Mouse (Mus musculus): ENCODE data around the gene Elfn2. TPM values are rescaled to one million over a fixed set of nuclear protein-coding genes. Genes with fewer than 3 reads are reported as not detected.

Gene Elfn2
- polyA plus RNA-seq, 1 experiment from 2014 or later = 6.8 TPM

GRCm38 (mm10) chr15:78712335-78713258, 6.0 kb downstream of the Elfn2 start:
- Histone ChIP-seq H3K27me3 (ENCODE audit: control insufficient read depth, insufficient read depth, low read length) (0 out of 2 replicates have a peak, but pooled peaks cover 3% of the 10 kb centered on the region), H3K9me3 (ENCODE audit: control insufficient read depth, low read length) (no peaks in the 10 kb centered on the region), H3K36me3 (ENCODE audit: control insufficient read depth, insufficient read depth, low read length) (no peaks in the 10 kb centered on the region), H3K4me1 (ENCODE audit: control insufficient read depth, insufficient read depth, low read length) (peaks cover 29% of the 10 kb centered on the region), H3K27ac (ENCODE audit: low read depth, low read length) (peak overlapping the region; percentile 34; the same call in 1 of the 2 replicates), H3K4me3 (ENCODE audit: low read depth, low read length) (peak overlapping the region; percentile 24), H3K9ac (replicated peaks; ENCODE audit: low read depth, low read length) (peak overlapping the region; percentile 53), H3K4me2 (ENCODE audit: low read depth, low read length) (peak overlapping the region; percentile 63)
- peak; percentile 32; the same call in 1 of the 2 replicates for ATAC-seq (ENCODE audit: low read depth)
- WGBS = 8% methylated on average over 39 of the region's 53 CpGs

- H3K4me3 ChIP-seq (ENCODE audit: low read depth, low read length) = no peak overlapping the region
Measured at GRCm38 (mm10) chr15:78711935-78712334, 6.6 kb downstream of the Elfn2 start.

GRCm38 (mm10) chr15:78710634-78711033, 7.9 kb downstream of the Elfn2 start:
- peak; percentile 15; the same call in 1 of the 2 replicates for ATAC-seq (ENCODE audit: low read depth)
- H3K4me1 ChIP-seq (ENCODE audit: control insufficient read depth, insufficient read depth, low read length) = peaks cover 29% of the 10 kb centered on the region
- H3K4me2 ChIP-seq (ENCODE audit: low read depth, low read length) = peak overlapping the region; percentile 14; the same call in 1 of the 2 replicates
- no peaks in the 10 kb centered on the region for H3K27me3 ChIP-seq (ENCODE audit: control insufficient read depth, insufficient read depth, low read length)
- WGBS = 36% methylated on average over 6 of the region's 6 CpGs
- H3K27ac ChIP-seq (ENCODE audit: low read depth, low read length) = no peak overlapping the region
- no peak overlapping the region for H3K4me3 ChIP-seq (ENCODE audit: low read depth, low read length)
- H3K36me3 ChIP-seq (ENCODE audit: control insufficient read depth, insufficient read depth, low read length) = no peaks in the 10 kb centered on the region
- H3K9ac ChIP-seq (replicated peaks; ENCODE audit: low read depth, low read length) = 0 out of 2 replicates have a peak overlapping the region, but pooled peaks have one; percentile 12
- no peaks in the 10 kb centered on the region for H3K9me3 ChIP-seq (ENCODE audit: control insufficient read depth, low read length)

More at GRCm38 (mm10) chr15:78711935-78712334, 6.6 kb downstream of the Elfn2 start:
- 0 out of 2 replicates have a peak, but pooled peaks cover 1% of the 10 kb centered on the region for H3K27me3 ChIP-seq (ENCODE audit: control insufficient read depth, insufficient read depth, low read length)
- no peaks in the 10 kb centered on the region for H3K9me3 ChIP-seq (ENCODE audit: control insufficient read depth, low read length)
- H3K36me3 ChIP-seq (ENCODE audit: control insufficient read depth, insufficient read depth, low read length) = no peaks in the 10 kb centered on the region
- no peak overlapping the region for H3K9ac ChIP-seq (replicated peaks; ENCODE audit: low read depth, low read length)
- H3K27ac ChIP-seq (ENCODE audit: low read depth, low read length) = no peak overlapping the region
- 72% methylated on average over 7 of the region's 7 CpGs for WGBS
- no peak; the same call in 1 of the 2 replicates for ATAC-seq (ENCODE audit: low read depth)
- peaks cover 29% of the 10 kb centered on the region for H3K4me1 ChIP-seq (ENCODE audit: control insufficient read depth, insufficient read depth, low read length)
- no peak overlapping the region for H3K4me2 ChIP-seq (ENCODE audit: low read depth, low read length)

- no peaks in the 10 kb centered on the region for H3K9me3 ChIP-seq (ENCODE audit: control insufficient read depth, low read length)
- H3K4me2 ChIP-seq (ENCODE audit: low read depth, low read length) = no peak overlapping the region
- H3K36me3 ChIP-seq (ENCODE audit: control insufficient read depth, insufficient read depth, low read length) = no peaks in the 10 kb centered on the region
- peak; percentile 57; the same call in 1 of the 2 replicates for ATAC-seq (ENCODE audit: low read depth)
- 17% methylated on average over 7 of the region's 7 CpGs for WGBS
- no peak overlapping the region for H3K27ac ChIP-seq (ENCODE audit: low read depth, low read length)
- H3K4me1 ChIP-seq (ENCODE audit: control insufficient read depth, insufficient read depth, low read length) = peaks cover 29% of the 10 kb centered on the region
- H3K9ac ChIP-seq (replicated peaks; ENCODE audit: low read depth, low read length) = no peak overlapping the region
- no peak overlapping the region for H3K4me3 ChIP-seq (ENCODE audit: low read depth, low read length)
- H3K27me3 ChIP-seq (ENCODE audit: control insufficient read depth, insufficient read depth, low read length) = no peaks in the 10 kb centered on the region
Measured at GRCm38 (mm10) chr15:78709767-78710166, 8.8 kb downstream of the Elfn2 start.

- Histone ChIP-seq H3K4me1 (ENCODE audit: control insufficient read depth, insufficient read depth, low read length) (peaks cover 17% of the 10 kb centered on the region), H3K27me3 (ENCODE audit: control insufficient read depth, insufficient read depth, low read length) (no peaks in the 10 kb centered on the region)
- 44% methylated on average over 3 of the region's 3 CpGs for WGBS
Measured at GRCm38 (mm10) chr15:78706630-78707029, 11.9 kb downstream of the Elfn2 start.

GRCm38 (mm10) chr15:78704824-78705223, 13.7 kb downstream of the Elfn2 start:
- Histone ChIP-seq H3K4me1 (ENCODE audit: control insufficient read depth, insufficient read depth, low read length) (peaks cover 5% of the 10 kb centered on the region; the same call in 1 of the 2 replicates), H3K9ac (replicated peaks; ENCODE audit: low read depth, low read length) (no peak overlapping the region), H3K4me3 (ENCODE audit: low read depth, low read length) (no peak overlapping the region), H3K36me3 (ENCODE audit: control insufficient read depth, insufficient read depth, low read length) (no peaks in the 10 kb centered on the region), H3K27me3 (ENCODE audit: control insufficient read depth, insufficient read depth, low read length) (no peaks in the 10 kb centered on the region), H3K4me2 (ENCODE audit: low read depth, low read length) (no peak overlapping the region), H3K9me3 (ENCODE audit: control insufficient read depth, low read length) (no peaks in the 10 kb centered on the region), H3K27ac (ENCODE audit: low read depth, low read length) (no peak overlapping the region)
- 89% methylated on average over 4 of the region's 4 CpGs for WGBS
- no peak for ATAC-seq (ENCODE audit: low read depth)

More at GRCm38 (mm10) chr15:78706630-78707029, 11.9 kb downstream of the Elfn2 start:
- H3K36me3 ChIP-seq (ENCODE audit: control insufficient read depth, insufficient read depth, low read length) = no peaks in the 10 kb centered on the region
- no peak overlapping the region for H3K4me2 ChIP-seq (ENCODE audit: low read depth, low read length)
- H3K9ac ChIP-seq (replicated peaks; ENCODE audit: low read depth, low read length) = no peak overlapping the region
- H3K4me3 ChIP-seq (ENCODE audit: low read depth, low read length) = no peak overlapping the region
- H3K9me3 ChIP-seq (ENCODE audit: control insufficient read depth, low read length) = no peaks in the 10 kb centered on the region
- no peak overlapping the region for H3K27ac ChIP-seq (ENCODE audit: low read depth, low read length)
- ATAC-seq (ENCODE audit: low read depth) = no peak

- ATAC-seq (ENCODE audit: low read depth) = no peak
- H3K4me3 ChIP-seq (ENCODE audit: low read depth, low read length) = no peak overlapping the region
- H3K4me1 ChIP-seq (ENCODE audit: control insufficient read depth, insufficient read depth, low read length) = no peaks in the 10 kb centered on the region
- H3K27me3 ChIP-seq (ENCODE audit: control insufficient read depth, insufficient read depth, low read length) = no peaks in the 10 kb centered on the region
- no peak overlapping the region for H3K9ac ChIP-seq (replicated peaks; ENCODE audit: low read depth, low read length)
- no peaks in the 10 kb centered on the region for H3K9me3 ChIP-seq (ENCODE audit: control insufficient read depth, low read length)
- H3K36me3 ChIP-seq (ENCODE audit: control insufficient read depth, insufficient read depth, low read length) = no peaks in the 10 kb centered on the region
- H3K27ac ChIP-seq (ENCODE audit: low read depth, low read length) = no peak overlapping the region
- H3K4me2 ChIP-seq (ENCODE audit: low read depth, low read length) = no peak overlapping the region
- WGBS = 79% methylated on average over 3 of the region's 3 CpGs
Measured at GRCm38 (mm10) chr15:78704007-78704406, 14.6 kb downstream of the Elfn2 start.

GRCm38 (mm10) chr15:78700420-78700819, 18.2 kb downstream of the Elfn2 start:
- WGBS = 87% methylated on average over 2 of the region's 2 CpGs
- Histone ChIP-seq H3K9me3 (ENCODE audit: control insufficient read depth, low read length) (no peaks in the 10 kb centered on the region), H3K9ac (replicated peaks; ENCODE audit: low read depth, low read length) (no peak overlapping the region), H3K4me1 (ENCODE audit: control insufficient read depth, insufficient read depth, low read length) (0 out of 2 replicates have a peak, but pooled peaks cover 4% of the 10 kb centered on the region), H3K4me2 (ENCODE audit: low read depth, low read length) (no peak overlapping the region), H3K27me3 (ENCODE audit: control insufficient read depth, insufficient read depth, low read length) (no peaks in the 10 kb centered on the region), H3K4me3 (ENCODE audit: low read depth, low read length) (no peak overlapping the region), H3K27ac (ENCODE audit: low read depth, low read length) (no peak overlapping the region), H3K36me3 (ENCODE audit: control insufficient read depth, insufficient read depth, low read length) (no peaks in the 10 kb centered on the region)
- ATAC-seq (ENCODE audit: low read depth) = no peak

- no peak for ATAC-seq (ENCODE audit: low read depth)
Measured at GRCm38 (mm10) chr15:78699513-78699912, 19.1 kb downstream of the Elfn2 start.

More at GRCm38 (mm10) chr15:78699513-78699912, 19.1 kb downstream of the Elfn2 start:
- no peaks in the 10 kb centered on the region for H3K36me3 ChIP-seq (ENCODE audit: control insufficient read depth, insufficient read depth, low read length)
- 58% methylated on average over 3 of the region's 3 CpGs for WGBS
- H3K4me3 ChIP-seq (ENCODE audit: low read depth, low read length) = no peak overlapping the region
- H3K9ac ChIP-seq (replicated peaks; ENCODE audit: low read depth, low read length) = no peak overlapping the region
- H3K9me3 ChIP-seq (ENCODE audit: control insufficient read depth, low read length) = no peaks in the 10 kb centered on the region
- H3K4me2 ChIP-seq (ENCODE audit: low read depth, low read length) = no peak overlapping the region
- H3K4me1 ChIP-seq (ENCODE audit: control insufficient read depth, insufficient read depth, low read length) = 0 out of 2 replicates have a peak, but pooled peaks cover 4% of the 10 kb centered on the region
- H3K27ac ChIP-seq (ENCODE audit: low read depth, low read length) = no peak overlapping the region
- H3K27me3 ChIP-seq (ENCODE audit: control insufficient read depth, insufficient read depth, low read length) = no peaks in the 10 kb centered on the region

Data from neural tube, embryonic 14.5 days (tissue).